Mouse (Mus musculus) left cerebral cortex, postnatal 4 days (tissue): Measurements from ENCODE around the gene Gmeb1. TPM values are rescaled to one million over a fixed set of nuclear protein-coding genes. Genes with fewer than 3 reads are reported as not detected.
A peak's percentile ranks its signal among the peaks of the same experiment; 100 is the strongest.

Source experiments
- DNase-seq: peaks from one replicate; pipeline ENCODE4 v3.0.0-alpha.2; 2022
- intact Hi-C: fragments of 180-260 bp; cut with DNase I; formaldehyde crosslinking; loops from one replicate; pipeline ENCODE4 v1.15.1; 2025
- microRNA-seq: library from miRNA; unstranded; fragments of <30 nt; microRNA quantifications from one replicate; pipeline ENCODE4 v1.2.0, GENCODE M21; 2022
- total RNA-seq, 2 experiments: library from RNA; stranded (reverse); gene quantifications; 2 replicates each; pipeline ENCODE4 v1.2.3; 2021

The Gmeb1 gene
- total RNA-seq, 2 experiments from 2014 or later = 35.2 to 36.0 TPM

- intact Hi-C loops = loop anchor here (5.0 kb wide), 1 partner anchor 91 kb away; no protein-coding TSS in a partner anchor
- peak; percentile 45 for DNase-seq
Measured at GRCm38 (mm10) chr4:132178630-132179059, 82.8 kb downstream of the Gmeb1 start.

- DNase-seq = no peak
- intact Hi-C loops = loop anchor here (5.0 kb wide), 1 partner anchor 89 kb away; no protein-coding TSS in a partner anchor
Measured at GRCm38 (mm10) chr4:132176474-132176873, 84.9 kb downstream of the Gmeb1 start.

Small RNA genes lying within 50 kb of the gene (microRNA-seq; reads per million reads assigned to microRNA genes)
- not detected for gene Gm22033

Other genes starting within 250 kb of the Gmeb1 start
- not detected for gene Gm10300, start 186.9 kb downstream of the Gmeb1 start, total RNA-seq
- gene Epb41, start 186.3 kb downstream of the Gmeb1 start, total RNA-seq = 10 to 100 TPM; 70.2 to 77.8 TPM
- 1 to 10 TPM; 3.7 to 4.6 TPM for gene Oprd1, start 117.1 kb downstream of the Gmeb1 start, total RNA-seq
- gene Ythdf2, start 49.3 kb downstream of the Gmeb1 start, total RNA-seq = 10 to 100 TPM; 69.2 to 70.6 TPM
- 10 to 100 TPM; 16.8 to 19.1 TPM for gene Taf12, start 12.8 kb upstream of the Gmeb1 start, total RNA-seq
- gene Rab42, start 41.8 kb upstream of the Gmeb1 start, total RNA-seq = 1 to 10 TPM; 1.4 to 2.1 TPM
- 10 to 100 TPM; 40.9 to 47.2 TPM for gene Trnau1ap, start 67.9 kb upstream of the Gmeb1 start, total RNA-seq
- 10 to 100 TPM; 17.6 to 22.0 TPM for gene Rcc1, start 92.0 kb upstream of the Gmeb1 start, total RNA-seq
- 10 to 100 TPM in 1 of 2 experiments, 1 to 10 TPM in 1; 9.3 to 11.5 TPM for gene Phactr4, start 160.9 kb upstream of the Gmeb1 start, total RNA-seq
- 10 to 100 TPM; 10.0 to 12.2 TPM for gene Med18, start 202.3 kb upstream of the Gmeb1 start, total RNA-seq
- 1 to 10 TPM; 6.8 to 7.0 TPM for gene Sesn2, start 248.9 kb upstream of the Gmeb1 start, total RNA-seq